Mouse (Mus musculus): ENCODE data around the gene Podxl2.

Podxl2 gene

GRCm38 (mm10) chr6:88800735-88801134, 74.1 kb downstream of the Podxl2 start:
- no peak for DNase-seq (ENCODE audit: low spot score in 2 of 2)

GRCm38 (mm10) chr6:88800191-88800590, 74.7 kb downstream of the Podxl2 start:
- no peak for DNase-seq (ENCODE audit: low spot score in 2 of 2)

- no peak for DNase-seq (ENCODE audit: low spot score in 2 of 2)
Measured at GRCm38 (mm10) chr6:88794561-88794971, 80.3 kb downstream of the Podxl2 start.

- DNase-seq (ENCODE audit: low spot score in 2 of 2), result no peak
Measured at GRCm38 (mm10) chr6:88793872-88794271, 81.0 kb downstream of the Podxl2 start.

- DNase-seq (ENCODE audit: low spot score in 2 of 2), result no peak
Measured at GRCm38 (mm10) chr6:88793243-88793642, 81.6 kb downstream of the Podxl2 start.
